Mouse (Mus musculus): ENCODE data around the gene Serpinf2. TPM values are rescaled to one million over a fixed set of nuclear protein-coding genes. Genes with fewer than 3 reads are reported as not detected.
"Not testable (repeated sequence)": the region's sequence is repeated elsewhere in the genome, so short reads cannot be mapped to it uniquely, and the experiment has no call there.

The Serpinf2 gene
- polyA plus RNA-seq, 1 experiment from 2014 or later, result 0.07 TPM

- WGBS, result 17% methylated on average over 3 of the region's 3 CpGs
- H3K9ac ChIP-seq (replicated peaks), result no peak overlapping the region
- no peaks in the 10 kb centered on the region for H3K9me3 ChIP-seq
- H3K4me3 ChIP-seq (replicated peaks), result no peak overlapping the region
- no peak overlapping the region for H3K4me2 ChIP-seq (replicated peaks)
- ATAC-seq, result no peak
- no peaks in the 10 kb centered on the region; the same call in 1 of the 2 replicates for H3K27me3 ChIP-seq
- peaks cover 47% of the 10 kb centered on the region for H3K4me1 ChIP-seq (replicated peaks)
- H3K36me3 ChIP-seq, result no peaks in the 10 kb centered on the region
- H3K27ac ChIP-seq, result no peak overlapping the region
Measured at GRCm38 (mm10) chr11:75458169-75458568, 18.8 kb upstream of the Serpinf2 start.

GRCm38 (mm10) chr11:75456440-75456871 lies 17.1 kb upstream of the Serpinf2 start:
- Histone ChIP-seq H3K4me1 (replicated peaks) (peaks cover 33% of the 10 kb centered on the region), H3K36me3 (peaks cover 10% of the 10 kb centered on the region; the same call in 1 of the 2 replicates), H3K9ac (replicated peaks) (no peak overlapping the region), H3K9me3 (no peaks in the 10 kb centered on the region), H3K4me3 (replicated peaks) (no peak overlapping the region), H3K4me2 (replicated peaks) (no peak overlapping the region), H3K27me3 (no peaks in the 10 kb centered on the region), H3K27ac (no peak overlapping the region)
- ATAC-seq, result no peak
- 85% methylated on average over 7 of the region's 7 CpGs for WGBS

- H3K9me3 ChIP-seq; H3K27ac ChIP-seq; H3K4me3 ChIP-seq (replicated peaks); H3K4me2 ChIP-seq (replicated peaks); H3K9ac ChIP-seq (replicated peaks); ATAC-seq; H3K27me3 ChIP-seq: not testable (repeated sequence)
- H3K4me1 ChIP-seq (replicated peaks), result peaks cover 37% of the 10 kb centered on the region
- WGBS, result 86% methylated on average over 2 of the region's 2 CpGs
- H3K36me3 ChIP-seq, result peaks cover 11% of the 10 kb centered on the region; the same call in 1 of the 2 replicates
Measured at GRCm38 (mm10) chr11:75455971-75456370, 16.6 kb upstream of the Serpinf2 start.

GRCm38 (mm10) chr11:75455041-75455736 lies 15.8 kb upstream of the Serpinf2 start:
- Histone ChIP-seq H3K4me3 (replicated peaks) (peak overlapping the region; percentile 63), H3K27me3 (no peaks in the 10 kb centered on the region), H3K36me3 (peaks cover 16% of the 10 kb centered on the region; the same call in 1 of the 2 replicates), H3K9ac (replicated peaks) (peak overlapping the region; percentile 73), H3K4me1 (replicated peaks) (peaks cover 37% of the 10 kb centered on the region), H3K27ac (peak overlapping the region; percentile 5; the same call in 1 of the 2 replicates), H3K9me3 (no peaks in the 10 kb centered on the region), H3K4me2 (replicated peaks) (peak overlapping the region; percentile 98)
- ATAC-seq, result no peak
- 83% methylated on average over 10 of the region's 10 CpGs for WGBS

GRCm38 (mm10) chr11:75453991-75454930 lies 14.9 kb upstream of the Serpinf2 start, which contains the start of gene Wdr81:
Wdr81 (minus strand) TSS chr11:75454717.
- H3K27ac ChIP-seq, result peak within 1 kb of the TSS; percentile 7; the same call in 1 of the 2 replicates
- no peaks in the 10 kb centered on the region for H3K9me3 ChIP-seq
- no peaks in the 10 kb centered on the region for H3K27me3 ChIP-seq
- peaks cover 21% of the 10 kb centered on the region for H3K36me3 ChIP-seq
- H3K4me3 ChIP-seq (replicated peaks), result peak within 1 kb of the TSS; percentile 63
- H3K4me2 ChIP-seq (replicated peaks), result peak within 1 kb of the TSS; percentile 98
- 3% methylated on average over 56 of the region's 56 CpGs for WGBS
- ATAC-seq, result peak; percentile 96
- H3K9ac ChIP-seq (replicated peaks), result peak within 1 kb of the TSS; percentile 73
- H3K4me1 ChIP-seq (replicated peaks), result peaks cover 29% of the 10 kb centered on the region

GRCm38 (mm10) chr11:75452812-75453557 lies 13.6 kb upstream of the Serpinf2 start:
- H3K27ac ChIP-seq, result no peak overlapping the region
- peak overlapping the region; percentile 98 for H3K4me2 ChIP-seq (replicated peaks)
- H3K36me3 ChIP-seq, result peaks cover 34% of the 10 kb centered on the region
- WGBS, result 93% methylated on average over 31 of the region's 31 CpGs
- H3K9me3 ChIP-seq, result no peaks in the 10 kb centered on the region
- no peak for ATAC-seq
- 0 out of 2 replicates have a peak overlapping the region, but pooled peaks have one; percentile 73 for H3K9ac ChIP-seq (replicated peaks)
- H3K4me3 ChIP-seq (replicated peaks), result no peak overlapping the region
- no peaks in the 10 kb centered on the region for H3K27me3 ChIP-seq
- H3K4me1 ChIP-seq (replicated peaks), result peaks cover 29% of the 10 kb centered on the region

GRCm38 (mm10) chr11:75452081-75452480 lies 12.7 kb upstream of the Serpinf2 start:
- Histone ChIP-seq H3K27ac (no peak overlapping the region), H3K36me3 (peaks cover 42% of the 10 kb centered on the region), H3K4me2 (replicated peaks) (no peak overlapping the region), H3K9me3 (no peaks in the 10 kb centered on the region), H3K27me3 (no peaks in the 10 kb centered on the region), H3K4me1 (replicated peaks) (peaks cover 29% of the 10 kb centered on the region), H3K9ac (replicated peaks) (0 out of 2 replicates have a peak overlapping the region, but pooled peaks have one; percentile 6), H3K4me3 (replicated peaks) (no peak overlapping the region)
- 97% methylated on average over 8 of the region's 8 CpGs for WGBS
- no peak for ATAC-seq

GRCm38 (mm10) chr11:75450936-75451335 lies 11.5 kb upstream of the Serpinf2 start:
- Histone ChIP-seq H3K9me3 (no peaks in the 10 kb centered on the region), H3K4me3 (replicated peaks) (no peak overlapping the region), H3K36me3 (peaks cover 52% of the 10 kb centered on the region), H3K9ac (replicated peaks) (peak overlapping the region; percentile 20; the same call in 1 of the 2 replicates), H3K4me1 (replicated peaks) (peaks cover 29% of the 10 kb centered on the region), H3K27ac (no peak overlapping the region), H3K4me2 (replicated peaks) (no peak overlapping the region), H3K27me3 (no peaks in the 10 kb centered on the region)
- ATAC-seq, result no peak
- 88% methylated on average over 15 of the region's 15 CpGs for WGBS

GRCm38 (mm10) chr11:75450304-75450908 lies 11.0 kb upstream of the Serpinf2 start:
- H3K4me1 ChIP-seq (replicated peaks), result peaks cover 29% of the 10 kb centered on the region
- no peak overlapping the region for H3K27ac ChIP-seq
- peaks cover 57% of the 10 kb centered on the region for H3K36me3 ChIP-seq
- H3K4me3 ChIP-seq (replicated peaks), result no peak overlapping the region
- H3K9ac ChIP-seq (replicated peaks), result no peak overlapping the region
- WGBS, result 90% methylated on average over 8 of the region's 8 CpGs
- H3K9me3 ChIP-seq, result no peaks in the 10 kb centered on the region
- no peaks in the 10 kb centered on the region for H3K27me3 ChIP-seq
- ATAC-seq, result no peak
- no peak overlapping the region for H3K4me2 ChIP-seq (replicated peaks)

- Histone ChIP-seq H3K36me3 (peaks cover 64% of the 10 kb centered on the region), H3K4me3 (replicated peaks) (no peak overlapping the region), H3K4me1 (replicated peaks) (peaks cover 24% of the 10 kb centered on the region), H3K27me3 (no peaks in the 10 kb centered on the region), H3K27ac (no peak overlapping the region), H3K9me3 (no peaks in the 10 kb centered on the region), H3K9ac (replicated peaks) (no peak overlapping the region), H3K4me2 (replicated peaks) (no peak overlapping the region)
- 81% methylated on average over 7 of the region's 7 CpGs for WGBS
- ATAC-seq, result no peak
Measured at GRCm38 (mm10) chr11:75449695-75450094, 10.3 kb upstream of the Serpinf2 start.

GRCm38 (mm10) chr11:75448575-75448974 lies 9.2 kb upstream of the Serpinf2 start:
- Histone ChIP-seq H3K36me3 (peaks cover 75% of the 10 kb centered on the region), H3K27ac (no peak overlapping the region), H3K4me2 (replicated peaks) (no peak overlapping the region), H3K4me3 (replicated peaks) (no peak overlapping the region), H3K9me3 (no peaks in the 10 kb centered on the region), H3K27me3 (no peaks in the 10 kb centered on the region), H3K9ac (replicated peaks) (no peak overlapping the region), H3K4me1 (replicated peaks) (peaks cover 16% of the 10 kb centered on the region)
- 76% methylated on average over 3 of the region's 3 CpGs for WGBS
- no peak for ATAC-seq

Data from midbrain, embryonic 13.5 days (tissue).